Mouse (Mus musculus) liver, embryonic 13.5 days (tissue): Measurements from ENCODE around the gene Rrh. TPM values are rescaled to one million over a fixed set of nuclear protein-coding genes. Genes with fewer than 3 reads are reported as not detected.

Source experiments
- ATAC-seq: fragments of 200-750 bp; cut with Nextera tagmentation; 2 replicates; pipeline ENCODE4 v1.8.0; 2017; ENCODE audit warnings: low read depth, mild to moderate bottlenecking, moderate number of reproducible peaks, moderate library complexity
- DNase-seq: peaks from one replicate; pipeline ENCODE4 v3.0.0; 2022
- H3K27ac ChIP-seq: fragments of 300-500 bp; sonication (generic); 2 replicates; pipeline ENCODE4 v1.5.1; 2015; ENCODE audit warnings: moderate library complexity, mild to moderate bottlenecking, inconsistent platforms
- H3K27me3 ChIP-seq: fragments of 300-500 bp; sonication (generic); 2 replicates; pipeline ENCODE4 v1.6.1; 2015; ENCODE audit warnings: mild to moderate bottlenecking, inconsistent platforms
- H3K36me3 ChIP-seq: fragments of 300-500 bp; sonication (generic); 2 replicates; pipeline ENCODE4 v1.6.1; 2015; ENCODE audit warnings: mild to moderate bottlenecking, inconsistent platforms
- H3K4me1 ChIP-seq: fragments of 300-500 bp; sonication (generic); replicated peaks from 2 replicates; pipeline ENCODE4 v1.6.1; 2015; ENCODE audit warnings: inconsistent platforms
- H3K4me2 ChIP-seq: fragments of 300-500 bp; sonication (generic); 2 replicates; pipeline ENCODE4 v1.6.1; 2015; ENCODE audit warnings: inconsistent platforms, mild to moderate bottlenecking, moderate library complexity
- H3K4me3 ChIP-seq: fragments of 300-500 bp; sonication (generic); replicated peaks from 2 replicates; pipeline ENCODE4 v1.5.1; 2015; ENCODE audit warnings: mild to moderate bottlenecking, inconsistent platforms
- H3K9ac ChIP-seq: fragments of 300-500 bp; sonication (generic); 2 replicates; pipeline ENCODE4 v1.6.1; 2015; ENCODE audit warnings: mild to moderate bottlenecking, inconsistent platforms
- H3K9me3 ChIP-seq: fragments of 300-500 bp; sonication (generic); replicated peaks from 2 replicates; pipeline ENCODE4 v1.6.1; 2016; ENCODE audit warnings: inconsistent platforms
- WGBS: fragments of 180-500 bp; shearing (Covaris S2); methylation state at CpG from one replicate; pipeline ENCODE4 v1.1.7; 2015; ENCODE audit not compliant: insufficient replicate concordance; 5-methylcytosine and 5-hydroxymethylcytosine counted together
- polyA plus RNA-seq: library from polyadenylated mRNA; unstranded; fragments of >200 nt; fragmentation: Nextera tagmentation; extraction: Ambion mirVana; gene quantifications from 2 replicates; pipeline ENCODE4 v1.2.1, GENCODE M21; 2015

The Rrh gene
- 0.03 and 0.12 TPM in 2 replicates for polyA plus RNA-seq

DNA sequence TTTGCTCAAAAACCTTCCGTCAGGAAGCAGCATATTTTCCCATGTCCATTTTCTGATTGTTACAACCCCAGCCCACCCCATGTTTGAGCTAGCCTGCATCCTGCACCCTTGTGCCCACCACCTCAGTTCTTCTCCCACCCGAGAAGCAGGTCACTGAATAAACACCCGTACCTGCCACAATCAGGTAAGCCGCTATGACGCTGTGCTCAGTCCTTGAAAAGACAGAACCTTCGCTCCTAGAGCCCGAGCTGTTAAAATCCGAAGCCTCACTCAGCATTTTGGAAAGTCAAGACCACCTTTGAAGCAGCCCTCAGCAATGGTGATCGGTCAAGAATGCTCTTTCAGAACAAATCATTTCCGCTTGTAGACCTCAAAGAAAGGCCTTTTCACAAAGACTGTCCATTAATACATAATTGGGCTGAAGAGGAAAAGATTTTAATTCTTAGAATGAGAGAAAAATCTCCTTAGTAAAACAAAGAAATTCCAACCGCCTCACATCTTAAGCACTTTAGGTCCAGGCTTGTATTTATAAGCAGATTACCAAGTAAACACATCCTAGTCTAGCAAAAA, at the start of gene Rrh:
Rrh (minus strand) TSS at position 382 of the 570 bp plus-strand sequence.
- H3K36me3 ChIP-seq = peaks cover 47% of the 10 kb centered on the region
- H3K27ac ChIP-seq = no peak within 1 kb of the TSS
- H3K4me1 ChIP-seq = no peaks in the 10 kb centered on the region; the same call in 1 of the 2 replicates
- H3K4me2 ChIP-seq = no peak within 1 kb of the TSS
- DNase-seq = no peak
- H3K4me3 ChIP-seq = no peak within 1 kb of the TSS
- no peaks in the 10 kb centered on the region for H3K27me3 ChIP-seq
- 81% methylated on average over 11 of the region's 11 CpGs for WGBS
- no peak within 1 kb of the TSS for H3K9ac ChIP-seq
- H3K9me3 ChIP-seq = no peaks in the 10 kb centered on the region
- no peak for ATAC-seq

DNA sequence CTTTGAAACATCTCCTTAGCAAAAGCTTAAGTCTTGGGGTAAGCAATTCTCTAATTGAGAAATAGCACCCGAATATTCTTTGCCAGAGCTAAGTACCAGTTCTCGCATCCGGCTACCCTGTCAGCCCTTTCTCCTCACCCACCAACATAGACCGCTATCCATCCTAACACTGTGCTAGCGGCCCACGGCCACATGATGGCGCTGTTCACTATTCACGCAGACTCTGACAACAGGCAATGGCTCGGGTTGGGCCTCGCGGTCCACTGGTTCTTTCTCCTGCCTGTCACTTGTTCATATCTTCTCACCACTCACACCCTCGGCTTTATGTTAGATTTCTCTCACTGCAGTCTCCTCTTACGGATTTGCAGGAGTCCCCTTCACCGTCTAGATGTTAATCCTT, 41.3 kb upstream of the Rrh start:
- Histone ChIP-seq H3K4me2 (no peak overlapping the region), H3K27me3 (no peaks in the 10 kb centered on the region), H3K36me3 (peaks cover 20% of the 10 kb centered on the region; the same call in 1 of the 2 replicates), H3K9me3 (no peaks in the 10 kb centered on the region), H3K4me3 (no peak overlapping the region), H3K9ac (no peak overlapping the region), H3K4me1 (no peaks in the 10 kb centered on the region), H3K27ac (no peak overlapping the region)
- ATAC-seq (peak; percentile 51; the same call in 1 of the 2 replicates), DNase-seq (peak; percentile 14)
- WGBS = 38% methylated on average over 14 of the region's 14 CpGs

DNA sequence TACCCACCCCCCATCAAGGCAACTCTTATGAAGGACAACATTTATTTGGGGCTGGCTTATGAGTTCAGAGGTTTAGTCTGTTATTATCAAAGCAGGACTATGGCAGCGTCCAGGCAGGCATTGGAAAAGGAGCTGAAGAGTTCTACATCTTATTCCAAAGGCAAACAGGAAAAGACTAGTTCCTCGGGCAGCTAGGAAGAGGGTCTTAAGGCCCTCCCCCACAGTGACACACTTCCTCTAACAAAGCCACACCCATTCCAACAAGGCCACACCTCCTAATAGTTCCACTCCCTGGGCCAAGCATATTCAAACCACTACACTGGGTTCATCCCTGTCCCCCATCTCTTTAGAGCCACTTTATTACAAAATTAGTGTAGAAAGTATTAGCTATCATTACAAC, 40.2 kb upstream of the Rrh start:
- WGBS = 47% methylated on average over 2 of the region's 2 CpGs
- no peak overlapping the region for H3K4me2 ChIP-seq
- H3K4me3 ChIP-seq = no peak overlapping the region
- no peaks in the 10 kb centered on the region for H3K9me3 ChIP-seq
- DNase-seq = no peak
- H3K4me1 ChIP-seq = no peaks in the 10 kb centered on the region
- no peak for ATAC-seq
- H3K27ac ChIP-seq = no peak overlapping the region
- peaks cover 23% of the 10 kb centered on the region for H3K36me3 ChIP-seq
- no peaks in the 10 kb centered on the region for H3K27me3 ChIP-seq
- no peak overlapping the region for H3K9ac ChIP-seq

DNA sequence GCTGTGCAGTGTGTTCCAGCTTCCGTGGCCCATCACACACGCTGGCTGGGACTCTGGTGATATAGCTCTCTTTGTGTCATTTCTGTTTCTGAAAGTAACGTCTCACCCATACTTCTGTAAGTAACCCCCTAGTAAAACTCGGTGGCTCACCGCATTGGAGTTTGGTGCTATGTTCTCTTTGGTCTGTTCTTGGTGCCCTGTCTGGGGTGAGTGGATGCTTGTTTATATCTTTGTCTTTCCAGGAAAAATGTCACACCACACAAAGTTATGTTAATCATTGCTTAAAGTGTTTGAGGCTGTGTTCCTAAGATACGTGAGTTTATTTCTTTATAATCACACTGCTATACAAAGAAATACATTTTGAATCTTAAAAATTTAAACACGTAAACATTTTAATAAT, 24.5 kb upstream of the Rrh start:
- Histone ChIP-seq H3K9ac (no peak overlapping the region), H3K4me2 (no peak overlapping the region), H3K27ac (no peak overlapping the region), H3K9me3 (no peaks in the 10 kb centered on the region), H3K4me1 (no peaks in the 10 kb centered on the region), H3K27me3 (no peaks in the 10 kb centered on the region), H3K4me3 (no peak overlapping the region), H3K36me3 (no peaks in the 10 kb centered on the region)
- ATAC-seq (no peak), DNase-seq (no peak)
- 72% methylated on average over 7 of the region's 7 CpGs for WGBS

DNA sequence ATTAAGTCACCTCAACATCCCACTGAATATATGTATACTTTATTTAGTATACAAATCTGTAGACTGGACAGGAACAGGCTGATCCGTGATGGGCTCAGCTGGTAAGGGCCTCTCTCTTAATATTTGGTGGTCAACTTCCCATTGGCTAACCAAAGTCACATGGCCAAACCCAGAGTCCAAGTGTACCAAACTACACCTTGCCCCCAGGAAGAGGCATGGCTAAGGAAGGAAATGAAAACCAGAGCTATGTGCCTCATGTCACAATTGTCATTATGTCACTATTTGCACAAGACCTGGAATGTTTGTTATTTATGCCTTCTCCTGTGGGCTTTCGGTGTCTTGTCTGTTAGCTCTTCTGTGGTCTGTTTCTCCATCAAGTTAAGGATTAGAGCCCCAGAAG, 23.5 kb upstream of the Rrh start:
- ATAC-seq (no peak), DNase-seq (no peak)
- H3K9ac ChIP-seq = no peak overlapping the region
- H3K4me1 ChIP-seq = no peaks in the 10 kb centered on the region
- no peak overlapping the region for H3K4me2 ChIP-seq
- H3K27me3 ChIP-seq = no peaks in the 10 kb centered on the region
- H3K9me3 ChIP-seq = no peaks in the 10 kb centered on the region
- no peaks in the 10 kb centered on the region for H3K36me3 ChIP-seq
- no peak overlapping the region for H3K27ac ChIP-seq
- H3K4me3 ChIP-seq = no peak overlapping the region
- WGBS = 34% methylated on average over 2 of the region's 2 CpGs

DNA sequence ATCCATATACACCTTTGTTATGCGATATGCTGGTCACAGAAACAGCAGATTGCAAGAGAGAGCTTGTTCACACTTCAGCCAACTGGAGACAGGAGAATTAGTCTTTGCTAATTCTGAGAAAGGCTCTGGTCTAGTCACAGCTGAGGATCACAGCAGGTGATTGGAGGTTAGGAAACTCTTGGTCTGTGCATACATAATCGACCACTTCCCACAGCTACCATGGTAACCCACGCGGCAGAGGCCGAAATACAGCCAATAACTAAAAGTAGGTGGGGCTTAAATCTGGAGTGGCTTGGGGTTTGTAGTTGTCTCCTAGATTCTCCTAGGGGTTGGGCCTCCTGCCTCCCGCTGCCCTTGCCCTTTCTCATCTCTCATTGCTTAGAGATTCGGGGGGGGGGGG, 15.6 kb upstream of the Rrh start:
- no peak for DNase-seq
- no peak overlapping the region for H3K27ac ChIP-seq
- WGBS = 40% methylated on average over 7 of the region's 7 CpGs
- no peaks in the 10 kb centered on the region for H3K27me3 ChIP-seq
- no peaks in the 10 kb centered on the region for H3K36me3 ChIP-seq
- peak; percentile 37; the same call in 1 of the 2 replicates for ATAC-seq
- H3K4me2 ChIP-seq = peak overlapping the region; percentile 43
- H3K4me1 ChIP-seq = peaks cover 2% of the 10 kb centered on the region; the same call in 1 of the 2 replicates
- H3K9me3 ChIP-seq = no peaks in the 10 kb centered on the region
- H3K4me3 ChIP-seq = peak overlapping the region; percentile 35
- H3K9ac ChIP-seq = no peak overlapping the region

DNA sequence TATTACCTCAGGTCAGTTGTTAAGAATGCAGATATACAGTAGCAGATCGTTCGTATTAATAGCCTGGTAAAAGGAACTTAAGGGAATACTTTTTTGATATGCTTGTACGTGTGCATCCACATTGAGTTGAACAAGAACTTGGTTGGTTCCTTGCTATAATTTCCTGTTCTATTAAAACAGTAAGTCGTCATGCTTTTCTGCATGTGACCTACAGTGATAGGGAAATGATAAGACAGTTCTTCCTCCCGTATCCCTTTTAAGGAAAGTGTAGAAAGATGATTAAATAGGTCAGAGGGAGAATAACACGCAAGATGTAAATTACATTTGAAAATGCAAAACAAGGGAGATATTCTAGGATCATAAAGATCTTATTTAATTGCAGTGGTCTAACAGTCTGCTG, 14.6 kb upstream of the Rrh start:
- no peak for ATAC-seq
- H3K9me3 ChIP-seq = no peaks in the 10 kb centered on the region
- H3K27ac ChIP-seq = no peak overlapping the region
- peaks cover 2% of the 10 kb centered on the region; the same call in 1 of the 2 replicates for H3K4me1 ChIP-seq
- no peak overlapping the region for H3K9ac ChIP-seq
- no peak for DNase-seq
- H3K4me3 ChIP-seq = peak overlapping the region; percentile 35
- 56% methylated on average over 6 of the region's 6 CpGs for WGBS
- H3K27me3 ChIP-seq = no peaks in the 10 kb centered on the region
- H3K36me3 ChIP-seq = no peaks in the 10 kb centered on the region
- peak overlapping the region; percentile 43; the same call in 1 of the 2 replicates for H3K4me2 ChIP-seq

DNA sequence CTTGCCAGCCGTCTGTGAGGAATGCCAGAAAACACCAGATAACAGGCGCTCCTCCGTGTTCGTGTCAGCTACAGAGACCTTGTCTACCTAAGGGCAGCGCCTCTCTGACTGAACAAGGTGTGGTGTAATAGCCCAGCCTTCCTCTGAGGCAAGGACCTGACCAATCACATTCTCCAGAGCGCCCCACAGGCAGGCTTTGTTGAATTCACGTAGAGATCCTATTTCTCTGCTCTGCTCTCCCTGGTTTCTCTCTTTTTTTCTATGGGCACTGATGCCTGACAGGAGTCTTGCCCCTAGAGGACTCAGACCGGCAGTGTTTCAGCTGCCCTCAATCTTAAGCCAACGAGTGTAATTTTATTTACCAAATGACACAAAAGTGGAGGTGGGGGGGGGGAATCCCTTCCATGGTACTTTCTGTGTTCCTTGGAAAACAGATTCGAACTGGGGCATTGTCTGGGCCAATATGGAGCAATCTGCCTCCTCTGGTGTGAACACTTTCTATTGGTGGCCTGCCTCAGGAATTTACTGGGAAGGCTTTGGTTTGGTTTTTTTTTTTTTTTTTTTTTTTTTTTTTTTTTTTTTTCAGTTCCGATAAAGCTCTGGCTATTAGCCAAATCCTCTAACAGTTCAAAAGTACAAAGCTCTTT, 13.8 kb upstream of the Rrh start:
- H3K9me3 ChIP-seq = no peaks in the 10 kb centered on the region
- no peaks in the 10 kb centered on the region for H3K27me3 ChIP-seq
- H3K27ac ChIP-seq = peak overlapping the region; percentile 68
- no peak for DNase-seq
- H3K9ac ChIP-seq = peak overlapping the region; percentile 1; the same call in 1 of the 2 replicates
- ATAC-seq = no peak
- H3K36me3 ChIP-seq = no peaks in the 10 kb centered on the region
- no peak overlapping the region for H3K4me3 ChIP-seq
- peak overlapping the region; percentile 41 for H3K4me2 ChIP-seq
- 20% methylated on average over 11 of the region's 11 CpGs for WGBS
- H3K4me1 ChIP-seq = peaks cover 2% of the 10 kb centered on the region; the same call in 1 of the 2 replicates

DNA sequence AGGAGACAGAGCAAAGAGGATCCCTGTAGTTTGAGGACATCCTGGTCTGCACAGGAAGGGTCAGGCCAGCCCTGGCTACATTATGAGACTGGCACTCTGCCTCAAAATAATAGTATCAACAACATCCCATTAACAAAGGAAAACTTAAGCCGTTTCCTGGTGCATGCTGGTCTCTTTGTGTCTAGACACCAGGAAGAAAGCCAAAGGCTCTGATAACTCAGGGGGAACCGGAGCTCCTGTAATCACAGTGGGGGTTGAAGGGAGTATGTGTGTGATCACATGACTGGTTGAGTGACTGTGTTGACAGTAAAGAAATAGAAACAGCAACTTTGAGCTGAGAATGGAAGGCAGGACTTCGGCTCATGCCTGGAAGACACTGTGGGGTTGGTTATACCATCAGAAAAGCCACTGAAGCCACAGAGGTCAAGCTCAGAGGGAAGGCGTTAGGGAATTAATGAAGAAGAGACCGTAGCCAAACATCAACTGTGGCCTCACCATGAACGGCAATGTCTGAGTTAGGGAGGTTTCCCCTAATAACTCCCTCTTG, 13.1 kb upstream of the Rrh start, which contains the start of gene Cfi:
Cfi (plus strand) TSS at position 497 of the 547 bp plus-strand sequence.
- no peaks in the 10 kb centered on the region for H3K27me3 ChIP-seq
- H3K27ac ChIP-seq = peak within 1 kb of the TSS; percentile 68
- peak within 1 kb of the TSS; percentile 35; the same call in 1 of the 2 replicates for H3K4me3 ChIP-seq
- peaks cover 2% of the 10 kb centered on the region for H3K4me1 ChIP-seq
- no peaks in the 10 kb centered on the region for H3K36me3 ChIP-seq
- H3K4me2 ChIP-seq = peak within 1 kb of the TSS; percentile 41
- H3K9me3 ChIP-seq = no peaks in the 10 kb centered on the region
- ATAC-seq (no peak), DNase-seq (no peak)
- H3K9ac ChIP-seq = peak within 1 kb of the TSS; percentile 1; the same call in 1 of the 2 replicates
- 48% methylated on average over 6 of the region's 6 CpGs for WGBS

DNA sequence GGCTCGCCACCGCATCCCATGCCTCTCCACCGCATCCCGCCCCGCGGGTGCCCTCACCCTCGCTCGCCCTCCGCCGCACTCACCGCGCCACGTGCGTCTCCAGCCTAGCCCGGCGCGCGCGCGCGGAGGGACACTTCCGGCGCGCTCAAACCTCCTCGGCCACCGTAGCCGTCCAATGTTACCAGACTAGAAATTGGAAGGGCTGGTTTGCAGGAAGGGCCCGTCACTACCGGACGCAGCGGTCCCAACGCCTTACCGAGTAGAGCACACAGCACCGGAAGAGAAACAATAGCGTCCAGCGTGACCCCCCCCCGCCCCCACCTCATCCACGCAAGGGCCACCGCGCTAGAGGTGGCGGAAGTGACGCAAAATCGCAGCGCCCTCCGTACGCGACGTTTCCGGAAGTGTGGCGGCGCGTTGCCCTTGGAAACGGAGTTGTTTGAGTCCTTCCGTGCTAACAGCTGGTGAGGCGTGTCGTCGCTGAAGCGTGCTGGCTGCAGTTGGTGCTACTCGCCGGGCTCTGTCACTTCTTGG, 8.7 kb upstream of the Rrh start, which contains the start of gene Gar1:
Gar1 (minus strand) TSS at position 362 of the 534 bp plus-strand sequence.
- peak within 1 kb of the TSS; percentile 82 for H3K27ac ChIP-seq
- under 1% methylated on average over 60 of the region's 60 CpGs for WGBS
- DNase-seq = peak; percentile 86

DNA sequence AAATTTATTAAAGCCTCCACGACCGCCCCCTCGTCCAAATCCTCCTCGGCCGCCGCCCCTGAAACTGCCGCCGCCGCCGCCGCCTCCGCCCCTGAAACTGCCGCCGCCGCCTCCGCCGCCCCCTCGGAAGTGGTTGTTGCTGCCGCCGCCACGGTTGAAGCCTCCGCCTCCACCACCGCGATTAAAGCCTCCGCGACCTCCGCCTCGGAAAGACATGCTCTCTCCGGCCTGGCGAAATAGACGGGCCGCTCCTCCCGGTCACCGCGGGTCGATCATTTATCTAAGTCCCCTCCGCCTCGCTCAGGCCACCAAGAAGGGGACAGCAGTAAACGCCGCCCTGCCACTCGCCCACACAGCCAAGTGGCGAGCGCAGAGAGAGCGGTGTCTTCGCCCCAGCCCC, 8.2 kb upstream of the Rrh start:
- peak overlapping the region; percentile 83 for H3K9ac ChIP-seq
- H3K27ac ChIP-seq = peak overlapping the region; percentile 82
- ATAC-seq (peak; percentile 19), DNase-seq (peak; percentile 43)
- no peaks in the 10 kb centered on the region for H3K9me3 ChIP-seq
- H3K4me3 ChIP-seq = peak overlapping the region; percentile 87
- 0% methylated on average over 45 of the region's 45 CpGs for WGBS
- H3K4me2 ChIP-seq = peak overlapping the region; percentile 94
- no peaks in the 10 kb centered on the region for H3K27me3 ChIP-seq
- peaks cover 26% of the 10 kb centered on the region for H3K4me1 ChIP-seq
- H3K36me3 ChIP-seq = peaks cover 31% of the 10 kb centered on the region

More for the DNA sequence above, 8.7 kb upstream of the Rrh start, which contains the start of gene Gar1:
- H3K27me3 ChIP-seq = no peaks in the 10 kb centered on the region
- peak; percentile 86 for ATAC-seq
- peak within 1 kb of the TSS; percentile 87 for H3K4me3 ChIP-seq
- no peaks in the 10 kb centered on the region for H3K9me3 ChIP-seq
- peak within 1 kb of the TSS; percentile 83 for H3K9ac ChIP-seq
- H3K4me1 ChIP-seq = peaks cover 26% of the 10 kb centered on the region
- H3K36me3 ChIP-seq = peaks cover 26% of the 10 kb centered on the region
- H3K4me2 ChIP-seq = peak within 1 kb of the TSS; percentile 94
